Mouse (Mus musculus) liver, embryonic 12.5 days (tissue): ENCODE measurements around the gene Nrxn2. TPM values are rescaled to one million over a fixed set of nuclear protein-coding genes. Genes with fewer than 3 reads are reported as not detected.

ENCODE experiments used
- ATAC-seq: fragments of 200-750 bp; cut with Nextera tagmentation; 2 replicates; pipeline ENCODE4 v1.8.0; 2017; ENCODE audit warnings: moderate number of reproducible peaks, mild to moderate bottlenecking, moderate library complexity
- H3K27ac ChIP-seq: fragments of 300-500 bp; sonication (generic); 2 replicates; pipeline ENCODE4 v1.5.1; 2016; ENCODE audit warnings: mild to moderate bottlenecking
- H3K27me3 ChIP-seq: fragments of 300-500 bp; sonication (generic); replicated peaks from 2 replicates; pipeline ENCODE4 v1.6.1; 2016; ENCODE audit warnings: mild to moderate bottlenecking, moderate library complexity
- H3K36me3 ChIP-seq: fragments of 300-500 bp; sonication (generic); 2 replicates; pipeline ENCODE4 v1.6.1; 2016; ENCODE audit warnings: mild to moderate bottlenecking, moderate library complexity
- H3K4me1 ChIP-seq: fragments of 300-500 bp; sonication (generic); 2 replicates; pipeline ENCODE4 v1.6.1; 2016
- H3K4me2 ChIP-seq: fragments of 300-500 bp; sonication (generic); 2 replicates; pipeline ENCODE4 v1.6.1; 2016; ENCODE audit warnings: mild to moderate bottlenecking, moderate library complexity
- H3K4me3 ChIP-seq: fragments of 300-500 bp; sonication (generic); 2 replicates; pipeline ENCODE4 v1.5.1; 2016; ENCODE audit warnings: mild to moderate bottlenecking, moderate library complexity
- H3K9ac ChIP-seq: fragments of 300-500 bp; sonication (generic); 2 replicates; pipeline ENCODE4 v1.6.1; 2016; ENCODE audit warnings: mild to moderate bottlenecking, moderate library complexity
- H3K9me3 ChIP-seq: fragments of 300-500 bp; sonication (generic); replicated peaks from 2 replicates; pipeline ENCODE4 v1.6.1; 2016; ENCODE audit warnings: mild to moderate bottlenecking, moderate library complexity
- WGBS: fragments of 180-500 bp; shearing (Covaris S2); methylation state at CpG from one replicate; pipeline ENCODE4 v1.1.7; 2016; ENCODE audit not compliant: insufficient replicate concordance; 5-methylcytosine and 5-hydroxymethylcytosine counted together
- polyA plus RNA-seq: library from polyadenylated mRNA; unstranded; fragments of >200 nt; fragmentation: Nextera tagmentation; extraction: Ambion mirVana; gene quantifications from 2 replicates; pipeline ENCODE4 v1.2.1, GENCODE M21; 2016

Nrxn2 gene
- polyA plus RNA-seq, 1 experiment from 2014 or later, result 0.83 TPM

GRCm38 (mm10) chr19:6448752-6449151, 30.2 kb downstream of the Nrxn2 start:
- WGBS, result 9% methylated on average over 5 of the region's 5 CpGs
- peaks cover 69% of the 10 kb centered on the region for H3K27me3 ChIP-seq
- H3K4me1 ChIP-seq, result peaks cover 25% of the 10 kb centered on the region
- peak; percentile 58 for ATAC-seq
- H3K4me3 ChIP-seq, result peak overlapping the region; percentile 49
- H3K9ac ChIP-seq, result peak overlapping the region; percentile 55
- no peaks in the 10 kb centered on the region for H3K9me3 ChIP-seq
- H3K27ac ChIP-seq, result no peak overlapping the region
- H3K36me3 ChIP-seq, result no peaks in the 10 kb centered on the region
- H3K4me2 ChIP-seq, result peak overlapping the region; percentile 76

GRCm38 (mm10) chr19:6449841-6450240, 31.3 kb downstream of the Nrxn2 start:
- peaks cover 68% of the 10 kb centered on the region for H3K27me3 ChIP-seq
- WGBS, result 58% methylated on average over 7 of the region's 7 CpGs
- no peak for ATAC-seq

GRCm38 (mm10) chr19:6452030-6452494, 33.5 kb downstream of the Nrxn2 start:
- no peaks in the 10 kb centered on the region for H3K36me3 ChIP-seq
- H3K9me3 ChIP-seq, result no peaks in the 10 kb centered on the region
- no peak overlapping the region for H3K4me3 ChIP-seq
- no peak overlapping the region for H3K9ac ChIP-seq
- H3K4me1 ChIP-seq, result peaks cover 19% of the 10 kb centered on the region
- peaks cover 60% of the 10 kb centered on the region for H3K27me3 ChIP-seq
- no peak overlapping the region for H3K27ac ChIP-seq
- ATAC-seq, result peak; percentile 46; the same call in 1 of the 2 replicates
- H3K4me2 ChIP-seq, result no peak overlapping the region
- WGBS, result 26% methylated on average over 6 of the region's 6 CpGs

More at GRCm38 (mm10) chr19:6449841-6450240, 31.3 kb downstream of the Nrxn2 start:
- no peaks in the 10 kb centered on the region for H3K36me3 ChIP-seq
- no peak overlapping the region for H3K4me3 ChIP-seq
- H3K9me3 ChIP-seq, result no peaks in the 10 kb centered on the region
- peaks cover 21% of the 10 kb centered on the region for H3K4me1 ChIP-seq
- no peak overlapping the region for H3K9ac ChIP-seq
- no peak overlapping the region for H3K27ac ChIP-seq
- H3K4me2 ChIP-seq, result no peak overlapping the region

GRCm38 (mm10) chr19:6452672-6453310, 34.3 kb downstream of the Nrxn2 start:
- Histone ChIP-seq H3K36me3 (no peaks in the 10 kb centered on the region), H3K9me3 (no peaks in the 10 kb centered on the region), H3K27me3 (peaks cover 56% of the 10 kb centered on the region), H3K4me1 (peaks cover 17% of the 10 kb centered on the region), H3K27ac (no peak overlapping the region), H3K4me2 (no peak overlapping the region), H3K9ac (no peak overlapping the region), H3K4me3 (no peak overlapping the region)
- 64% methylated on average over 9 of the region's 9 CpGs for WGBS
- ATAC-seq, result no peak

GRCm38 (mm10) chr19:6453349-6453748, 34.8 kb downstream of the Nrxn2 start:
- Histone ChIP-seq H3K4me1 (peaks cover 12% of the 10 kb centered on the region), H3K27me3 (peaks cover 56% of the 10 kb centered on the region), H3K9ac (no peak overlapping the region), H3K36me3 (no peaks in the 10 kb centered on the region), H3K9me3 (no peaks in the 10 kb centered on the region), H3K27ac (no peak overlapping the region), H3K4me2 (no peak overlapping the region), H3K4me3 (no peak overlapping the region)
- no peak for ATAC-seq
- 72% methylated on average over 8 of the region's 8 CpGs for WGBS

GRCm38 (mm10) chr19:6454041-6454720, 35.6 kb downstream of the Nrxn2 start:
- no peaks in the 10 kb centered on the region for H3K36me3 ChIP-seq
- H3K27ac ChIP-seq, result no peak overlapping the region
- H3K4me1 ChIP-seq, result peaks cover 4% of the 10 kb centered on the region
- no peak overlapping the region for H3K4me2 ChIP-seq
- no peak for ATAC-seq
- peaks cover 48% of the 10 kb centered on the region for H3K27me3 ChIP-seq
- H3K9ac ChIP-seq, result no peak overlapping the region
- WGBS, result 64% methylated on average over 10 of the region's 10 CpGs
- no peaks in the 10 kb centered on the region for H3K9me3 ChIP-seq
- no peak overlapping the region for H3K4me3 ChIP-seq

- WGBS, result 50% methylated on average over 6 of the region's 6 CpGs
These were observed 41.0 kb downstream of the Nrxn2 start for GRCm38 (mm10) chr19:6459504-6459903.

GRCm38 (mm10) chr19:6462841-6463240, 44.3 kb downstream of the Nrxn2 start:
- Histone ChIP-seq H3K9ac (no peak overlapping the region), H3K27me3 (peaks cover 9% of the 10 kb centered on the region; the same call in 1 of the 2 replicates), H3K4me3 (no peak overlapping the region), H3K36me3 (no peaks in the 10 kb centered on the region), H3K27ac (no peak overlapping the region), H3K9me3 (0 out of 2 replicates have a peak, but pooled peaks cover 3% of the 10 kb centered on the region), H3K4me1 (no peaks in the 10 kb centered on the region), H3K4me2 (no peak overlapping the region)
- ATAC-seq, result no peak
- 51% methylated on average over 6 of the region's 6 CpGs for WGBS

More at GRCm38 (mm10) chr19:6459504-6459903, 41.0 kb downstream of the Nrxn2 start:
- Histone ChIP-seq H3K27ac (no peak overlapping the region), H3K9ac (no peak overlapping the region), H3K4me1 (no peaks in the 10 kb centered on the region), H3K36me3 (no peaks in the 10 kb centered on the region), H3K27me3 (peaks cover 27% of the 10 kb centered on the region), H3K4me2 (no peak overlapping the region), H3K4me3 (no peak overlapping the region), H3K9me3 (no peaks in the 10 kb centered on the region)
- no peak for ATAC-seq

GRCm38 (mm10) chr19:6464306-6465071, 46.0 kb downstream of the Nrxn2 start:
- Histone ChIP-seq H3K4me3 (no peak overlapping the region), H3K27me3 (peaks cover 9% of the 10 kb centered on the region; the same call in 1 of the 2 replicates), H3K4me2 (no peak overlapping the region), H3K4me1 (peaks cover 6% of the 10 kb centered on the region; the same call in 1 of the 2 replicates), H3K36me3 (no peaks in the 10 kb centered on the region), H3K9me3 (0 out of 2 replicates have a peak, but pooled peaks cover 3% of the 10 kb centered on the region), H3K27ac (no peak overlapping the region), H3K9ac (no peak overlapping the region)
- no peak for ATAC-seq
- 51% methylated on average over 10 of the region's 10 CpGs for WGBS

- Histone ChIP-seq H3K4me2 (no peak overlapping the region), H3K36me3 (no peaks in the 10 kb centered on the region), H3K27ac (no peak overlapping the region), H3K4me1 (peaks cover 6% of the 10 kb centered on the region; the same call in 1 of the 2 replicates), H3K4me3 (no peak overlapping the region), H3K27me3 (peaks cover 9% of the 10 kb centered on the region; the same call in 1 of the 2 replicates), H3K9ac (no peak overlapping the region), H3K9me3 (0 out of 2 replicates have a peak, but pooled peaks cover 3% of the 10 kb centered on the region)
- ATAC-seq, result no peak
- WGBS, result 60% methylated on average over 5 of the region's 5 CpGs
These were observed 46.6 kb downstream of the Nrxn2 start for GRCm38 (mm10) chr19:6465090-6465489.

GRCm38 (mm10) chr19:6466945-6467344, 48.4 kb downstream of the Nrxn2 start:
- no peak overlapping the region for H3K9ac ChIP-seq
- H3K4me2 ChIP-seq, result no peak overlapping the region
- 74% methylated on average over 3 of the region's 3 CpGs for WGBS
- peaks cover 10% of the 10 kb centered on the region; the same call in 1 of the 2 replicates for H3K27me3 ChIP-seq
- H3K9me3 ChIP-seq, result 0 out of 2 replicates have a peak, but pooled peaks cover 3% of the 10 kb centered on the region
- H3K27ac ChIP-seq, result no peak overlapping the region
- ATAC-seq, result no peak
- peaks cover 6% of the 10 kb centered on the region; the same call in 1 of the 2 replicates for H3K4me1 ChIP-seq
- H3K4me3 ChIP-seq, result no peak overlapping the region
- H3K36me3 ChIP-seq, result no peaks in the 10 kb centered on the region
